Mouse (Mus musculus) naive thymus-derived CD4-positive, alpha-beta T cell, adult 2 months (primary cell): ENCODE data around the gene Slc35b3.

Experiments
- DNase-seq: peaks from one replicate; pipeline ENCODE4 v3.0.0-alpha.2; 2011; ENCODE audit warnings: low read depth

The Slc35b3 gene

GRCm38 (mm10) chr13:38960063-38961050, at the start of gene Slc35b3:
Gene Slc35b3 (minus strand): TSS chr13:38960875.
- DNase-seq, result peak; percentile 91

GRCm38 (mm10) chr13:39010280-39010679, 49.6 kb upstream of the Slc35b3 start:
- no peak for DNase-seq

DNA sequence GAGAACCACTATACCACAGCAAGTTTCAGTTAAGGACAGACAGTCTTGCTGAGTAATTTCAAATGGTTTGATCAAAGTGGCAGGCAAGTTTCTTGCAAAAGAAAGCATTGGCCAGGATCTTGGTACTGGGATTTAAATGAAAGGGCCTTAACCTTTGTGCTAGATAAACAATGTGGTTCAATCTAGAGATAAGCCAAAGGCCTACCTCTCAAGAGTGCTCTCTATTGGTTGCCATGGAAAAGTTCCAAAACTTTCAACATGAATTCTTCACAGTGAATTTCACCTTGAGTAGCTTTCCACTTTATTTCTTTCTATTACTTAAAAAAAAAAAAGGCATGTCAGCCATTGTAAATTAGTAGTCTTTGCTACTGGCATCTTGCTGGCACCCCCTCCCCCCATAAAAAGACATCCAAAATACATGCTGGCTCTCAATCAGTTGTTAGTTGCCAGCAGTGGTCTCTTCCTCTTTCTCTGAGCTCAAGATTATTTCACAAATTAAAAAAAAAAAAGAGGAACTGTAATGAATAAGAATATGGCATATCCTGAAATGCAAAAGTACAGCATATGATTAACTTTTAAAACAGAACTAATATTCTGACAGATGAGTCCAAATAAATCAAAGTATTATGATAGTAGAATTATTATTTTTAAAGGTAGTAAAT, 42.6 kb upstream of the Slc35b3 start:
- no peak for DNase-seq

- no peak for DNase-seq
These were observed 41.7 kb upstream of the Slc35b3 start for GRCm38 (mm10) chr13:39002424-39002823.

- no peak for DNase-seq
These were observed 40.8 kb upstream of the Slc35b3 start for GRCm38 (mm10) chr13:39001434-39001833.

DNA sequence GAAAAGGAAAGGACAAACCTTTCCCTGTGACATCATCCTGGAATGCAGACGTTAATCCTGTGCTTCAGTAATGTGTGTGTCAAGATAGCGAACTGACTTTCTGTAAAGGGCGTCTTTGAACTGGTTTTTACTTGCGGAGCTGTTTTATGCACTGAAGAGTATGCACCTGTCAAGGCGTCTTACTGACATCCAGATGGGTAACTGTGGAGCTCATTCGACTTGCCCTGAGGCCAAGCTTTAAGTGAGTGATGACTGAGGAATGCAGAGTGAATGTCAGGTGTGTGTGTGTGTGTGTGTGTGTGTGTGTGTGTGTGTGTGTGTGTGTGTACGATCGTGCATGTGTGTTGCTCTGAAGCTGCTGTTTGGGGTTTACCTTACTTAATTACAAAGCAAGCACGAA, 38.3 kb upstream of the Slc35b3 start:
- no peak for DNase-seq

DNA sequence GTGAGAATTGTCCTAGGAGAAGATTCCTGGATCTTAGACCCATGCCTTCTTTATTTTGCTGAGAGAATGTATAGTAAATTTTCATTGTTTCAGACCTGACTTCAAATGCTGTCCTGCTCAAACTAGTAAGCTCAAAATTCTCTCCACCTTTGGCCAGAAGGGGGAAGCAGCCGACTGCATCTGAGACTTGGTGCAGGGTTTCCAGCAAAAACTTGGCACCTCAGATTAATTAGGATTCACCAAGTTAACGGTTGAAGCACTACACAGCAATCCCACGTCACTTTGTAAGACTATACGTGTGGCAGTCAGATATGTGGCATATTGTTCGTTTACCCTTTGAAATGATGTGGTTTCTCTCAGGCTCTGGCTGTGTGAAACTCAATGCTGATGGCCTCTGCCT, 31.9 kb upstream of the Slc35b3 start:
- no peak for DNase-seq

GRCm38 (mm10) chr13:38983751-38984150, 23.1 kb upstream of the Slc35b3 start:
- DNase-seq, result no peak

DNA sequence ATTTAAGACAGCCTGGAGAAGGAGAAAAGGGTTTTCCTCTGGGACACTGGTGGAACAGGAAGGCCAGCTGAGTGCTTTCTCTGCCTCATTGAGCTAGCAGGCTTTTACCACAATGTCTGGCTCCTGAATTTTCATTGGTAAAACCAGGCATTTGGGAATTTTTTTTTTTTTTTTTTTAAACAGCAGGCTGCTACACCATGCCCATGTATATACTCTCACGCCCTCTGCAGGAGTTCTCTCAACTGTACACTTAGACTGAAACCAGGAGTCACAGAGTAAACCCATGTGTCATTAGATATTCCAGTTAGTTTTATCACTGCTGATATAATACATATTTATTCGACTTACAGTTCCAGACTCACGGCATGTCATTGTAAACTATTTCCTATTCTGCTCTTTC, 20.2 kb upstream of the Slc35b3 start:
- no peak for DNase-seq

DNA sequence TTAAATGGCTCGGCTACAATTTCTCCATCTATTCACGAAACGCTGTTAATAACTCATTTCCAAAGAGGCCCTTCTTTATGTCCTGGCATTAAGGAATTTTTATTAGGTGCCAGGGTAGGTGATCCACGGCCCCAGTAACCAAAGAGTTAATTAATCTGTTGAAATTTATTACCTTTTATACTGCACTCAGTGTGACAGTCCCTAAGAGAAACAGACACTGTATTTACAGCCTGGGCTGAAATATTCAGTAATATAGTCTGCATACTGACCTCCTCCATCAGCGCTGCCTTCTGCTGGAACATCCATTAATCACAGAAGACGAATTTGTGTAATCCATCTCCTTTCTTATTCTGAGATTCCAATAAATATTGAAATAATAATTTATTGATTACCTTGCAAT, 16.3 kb upstream of the Slc35b3 start:
- no peak for DNase-seq

DNA sequence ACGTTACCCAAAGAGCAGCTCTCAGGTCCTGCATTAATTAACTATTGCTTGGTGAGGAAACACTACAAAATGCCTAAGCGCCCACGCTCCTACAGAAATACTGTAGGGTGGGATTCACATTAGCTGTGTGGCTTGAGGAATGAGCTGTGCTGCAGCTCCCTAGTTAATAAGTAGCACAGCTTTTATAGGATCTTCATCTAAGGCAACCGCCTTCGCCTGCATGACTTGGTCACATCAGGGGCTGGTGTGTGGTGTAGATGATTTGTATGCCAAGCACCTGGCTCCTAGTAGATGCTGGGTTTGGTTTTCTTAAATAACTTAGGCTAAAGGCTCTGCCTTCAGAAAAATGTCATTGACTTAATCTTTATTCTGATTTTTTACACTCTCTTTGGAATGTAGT, 15.2 kb upstream of the Slc35b3 start:
- DNase-seq, result no peak

DNA sequence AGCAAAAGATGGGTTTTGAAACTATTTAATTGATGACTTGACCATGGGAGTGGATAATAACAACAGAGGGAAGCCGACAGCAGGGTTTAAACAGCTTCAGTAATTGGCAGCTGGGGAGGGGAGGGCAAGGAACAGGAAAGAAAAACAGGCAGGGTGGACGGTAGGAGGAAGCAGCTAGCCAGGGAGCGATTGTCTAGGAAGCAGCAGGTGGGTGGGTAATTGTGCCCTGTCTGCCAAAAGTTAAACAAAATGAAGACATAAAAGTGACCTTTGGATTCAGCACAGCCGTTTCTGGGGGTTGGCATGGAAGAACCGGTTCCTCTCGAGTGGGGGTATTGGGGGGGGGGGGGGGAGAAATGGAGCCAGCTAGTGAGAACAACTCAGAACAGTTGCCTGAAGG, 11.9 kb upstream of the Slc35b3 start:
- no peak for DNase-seq

- no peak for DNase-seq
These were observed 10.4 kb upstream of the Slc35b3 start for GRCm38 (mm10) chr13:38971047-38971446.

GRCm38 (mm10) chr13:38967518-38967917, 6.8 kb upstream of the Slc35b3 start:
- DNase-seq, result no peak

GRCm38 (mm10) chr13:38966922-38967448, 6.3 kb upstream of the Slc35b3 start:
- no peak for DNase-seq

DNA sequence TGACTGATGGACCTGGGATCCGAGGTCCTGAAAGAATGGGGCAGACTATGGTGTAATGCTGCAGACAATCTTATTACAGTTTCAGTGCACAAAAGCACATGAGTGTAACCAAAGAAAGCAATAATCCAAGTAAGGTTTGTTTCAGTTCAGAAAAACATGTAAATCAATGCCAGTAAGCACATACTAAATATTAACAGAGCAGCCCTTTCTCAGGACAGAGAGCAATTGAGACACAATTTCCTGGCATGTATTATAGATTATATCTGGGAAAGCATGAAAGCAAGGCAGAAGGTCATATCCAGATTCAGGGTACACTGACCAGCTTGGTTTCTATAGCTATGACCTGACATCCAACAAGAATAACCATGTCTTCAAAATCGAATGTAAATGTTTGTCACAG, 2.1 kb upstream of the Slc35b3 start:
- DNase-seq, result no peak

GRCm38 (mm10) chr13:38958037-38958436, 2.6 kb downstream of the Slc35b3 start:
- peak; percentile 22 for DNase-seq

DNA sequence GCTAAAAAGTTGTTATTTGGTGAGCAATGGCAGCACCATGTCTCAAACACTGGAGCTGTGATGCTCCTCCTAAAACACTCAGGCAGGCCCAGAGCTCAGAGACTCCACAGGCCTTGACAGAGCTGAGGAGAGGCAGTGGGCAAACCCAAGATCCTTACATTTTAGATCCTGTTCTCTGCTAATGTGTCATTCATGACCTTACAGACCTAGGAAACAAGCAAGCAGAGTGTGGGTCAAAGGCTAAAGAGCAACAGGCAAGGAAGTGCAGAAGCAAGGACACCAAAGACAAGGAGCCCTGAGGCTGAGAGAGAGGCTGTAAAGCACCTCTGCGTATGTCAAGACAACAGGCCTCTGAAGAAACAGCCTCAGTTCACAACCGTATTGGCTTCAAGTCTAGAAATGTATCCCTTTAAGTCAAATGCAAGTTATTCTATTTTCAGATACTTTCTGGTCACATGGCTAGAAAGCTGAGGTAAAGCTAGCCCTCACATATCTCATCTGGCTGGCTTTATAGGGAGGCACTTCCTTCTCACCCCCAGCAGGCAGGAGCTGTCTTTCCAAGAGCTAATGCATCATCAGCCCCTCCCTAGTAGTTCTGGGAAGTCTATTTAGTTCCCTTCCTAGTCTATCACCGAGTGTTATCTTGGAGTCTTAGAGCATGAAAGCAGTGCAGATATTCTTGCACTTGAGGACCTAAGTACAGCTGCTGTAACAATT, 14.2 kb downstream of the Slc35b3 start:
- DNase-seq, result no peak

DNA sequence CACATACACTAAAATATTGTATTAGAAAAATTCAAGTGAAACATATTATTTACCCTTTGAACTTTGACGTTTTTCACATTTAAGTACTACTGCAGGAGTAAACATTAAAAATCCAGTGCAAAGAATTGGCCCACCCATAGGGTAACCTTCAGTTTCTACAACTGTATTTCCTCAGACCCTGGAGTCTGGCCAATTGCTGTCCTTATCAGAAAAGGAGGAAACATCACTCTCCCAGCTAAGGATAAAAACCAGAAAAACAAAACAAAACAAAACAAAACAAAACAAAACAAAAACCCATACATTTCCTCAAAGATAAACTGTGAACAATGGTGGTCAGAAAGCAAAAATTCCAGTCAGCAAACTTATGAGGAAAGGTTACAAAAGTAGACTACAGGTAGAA, 14.9 kb downstream of the Slc35b3 start:
- no peak for DNase-seq

GRCm38 (mm10) chr13:38944951-38945350, 15.7 kb downstream of the Slc35b3 start:
- DNase-seq, result no peak

DNA sequence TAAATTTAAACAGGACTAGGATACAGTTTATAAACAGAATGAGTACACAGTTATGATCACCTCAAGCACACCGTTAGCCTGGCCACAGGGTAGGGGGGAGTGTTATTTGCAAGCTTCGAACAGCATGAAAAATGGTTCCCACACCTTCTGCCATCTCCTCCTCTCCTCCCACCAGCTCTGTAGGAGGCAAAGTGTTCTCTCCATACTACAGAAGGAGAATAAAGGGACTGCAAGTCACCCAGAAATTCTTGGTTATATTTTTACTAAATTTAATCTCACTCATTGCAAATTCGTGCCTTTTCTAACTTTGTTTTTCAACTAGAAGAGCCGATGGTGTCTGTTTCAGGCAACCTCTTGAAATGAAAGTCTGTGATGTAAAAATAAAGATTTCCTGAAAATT, 18.9 kb downstream of the Slc35b3 start:
- DNase-seq, result no peak

- DNase-seq, result no peak
These were observed 19.4 kb downstream of the Slc35b3 start for GRCm38 (mm10) chr13:38941280-38941679.
